Mouse (Mus musculus) T-helper 17 cell (primary cell): ENCODE measurements around the gene Fgf3.

Experiments used
- in situ Hi-C, 2 experiments: fragments of 300-600 bp; cut with MboI, MseI; formaldehyde crosslinking; loops; 1 replicate in 1 of 2; 2 replicates in 1 of 2; pipeline ENCODE4 v1.15.1; 2025; ENCODE audit warnings: high pct_unique_total_duplicates in 2 of 2

Gene Fgf3

GRCm38 (mm10) chr7:144857826-144858342 lies 20.0 kb downstream of the Fgf3 start:
- in situ Hi-C loops: no loop called here

GRCm38 (mm10) chr7:144858702-144859101 lies 20.8 kb downstream of the Fgf3 start:
- in situ Hi-C loops: no loop called here

DNA sequence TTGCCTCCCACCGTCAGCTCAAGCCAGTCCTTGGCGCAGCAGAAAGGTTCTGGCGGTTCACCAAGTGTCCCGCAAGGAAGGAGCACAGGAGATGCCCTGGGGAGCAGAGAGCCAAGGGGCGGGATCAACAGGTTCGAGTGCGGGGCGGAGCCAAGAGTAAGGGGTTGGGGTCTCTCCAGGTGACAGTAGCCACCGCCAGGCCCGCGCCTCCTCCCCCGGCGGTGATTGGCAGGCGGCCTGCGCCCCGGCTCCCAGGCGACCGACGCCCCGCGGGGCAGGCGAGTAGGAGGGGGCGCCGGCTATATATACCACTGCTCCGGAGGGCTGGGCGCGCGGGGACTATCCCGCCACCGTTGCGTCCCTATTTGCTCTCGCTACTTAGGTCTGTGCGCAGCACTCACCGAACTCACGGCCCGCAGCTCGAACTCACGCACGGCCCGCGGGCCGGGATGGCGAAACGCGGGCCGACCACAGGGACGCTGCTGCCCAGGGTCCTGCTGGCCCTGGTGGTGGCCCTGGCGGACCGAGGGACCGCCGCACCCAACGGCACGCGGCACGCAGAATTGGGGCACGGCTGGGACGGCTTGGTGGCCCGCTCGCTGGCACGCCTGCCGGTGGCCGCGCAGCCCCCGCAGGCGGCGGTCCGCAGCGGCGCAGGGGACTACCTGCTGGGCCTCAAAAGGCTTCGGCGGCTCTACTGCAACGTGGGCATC lies 23.3 kb downstream of the Fgf3 start:
- in situ Hi-C loops: no loop called here

- in situ Hi-C loops: no loop called here
Observed at GRCm38 (mm10) chr7:144861769-144862070, 23.8 kb downstream of the Fgf3 start.

- in situ Hi-C loops: no loop called here
Observed at GRCm38 (mm10) chr7:144862126-144862525, 24.2 kb downstream of the Fgf3 start.

- in situ Hi-C loops: no loop called here
Observed at GRCm38 (mm10) chr7:144862712-144863111, 24.8 kb downstream of the Fgf3 start.

GRCm38 (mm10) chr7:144863196-144863595 lies 25.3 kb downstream of the Fgf3 start:
- in situ Hi-C loops: no loop called here

DNA sequence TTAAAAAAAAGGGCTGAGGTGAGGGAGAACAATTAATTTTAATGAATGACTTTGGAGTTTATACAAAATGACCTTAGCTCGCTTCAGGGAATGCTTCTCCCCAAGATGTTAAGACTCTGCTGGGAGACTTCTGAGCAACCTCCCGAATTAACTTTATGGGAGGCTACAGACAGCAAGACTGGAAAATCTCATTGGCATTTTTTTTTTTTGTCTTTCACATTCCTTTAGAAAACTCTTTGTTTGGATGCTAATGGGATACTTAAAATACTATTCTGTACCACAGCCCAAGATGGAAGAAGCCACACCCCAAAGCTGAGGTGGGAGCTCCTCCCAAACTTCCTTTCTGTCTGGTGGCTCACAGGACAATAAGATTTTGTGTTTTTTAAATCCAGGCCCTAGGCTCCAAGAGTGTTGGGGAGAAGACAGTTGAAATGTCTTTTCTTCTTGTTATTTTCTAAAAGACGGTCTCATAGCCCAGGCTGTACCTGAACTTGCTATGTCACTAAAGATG lies 26.3 kb downstream of the Fgf3 start:
- in situ Hi-C loops: no loop called here

GRCm38 (mm10) chr7:144867161-144867560 lies 29.3 kb downstream of the Fgf3 start:
- in situ Hi-C loops: no loop called here

DNA sequence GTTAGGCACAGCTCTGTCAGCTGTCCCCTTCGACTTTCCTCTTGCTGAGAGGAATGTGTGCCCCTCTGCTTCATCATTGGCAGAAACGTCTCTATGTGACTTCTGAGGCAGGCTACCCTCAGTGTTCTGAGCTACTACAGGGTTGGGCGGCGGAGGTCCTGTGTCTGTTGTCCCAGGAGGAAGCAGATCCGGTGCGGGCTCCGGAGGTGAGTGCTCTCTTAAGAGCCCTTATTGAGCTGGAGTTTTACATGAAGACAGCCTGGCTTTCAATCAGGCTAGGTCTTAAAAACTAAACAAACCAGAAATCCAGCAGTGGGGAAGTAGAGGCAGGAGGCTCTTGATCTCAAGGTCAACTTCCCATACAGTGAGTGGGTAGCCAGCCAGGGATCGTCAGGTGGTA lies 29.7 kb downstream of the Fgf3 start:
- in situ Hi-C loops: no loop called here

DNA sequence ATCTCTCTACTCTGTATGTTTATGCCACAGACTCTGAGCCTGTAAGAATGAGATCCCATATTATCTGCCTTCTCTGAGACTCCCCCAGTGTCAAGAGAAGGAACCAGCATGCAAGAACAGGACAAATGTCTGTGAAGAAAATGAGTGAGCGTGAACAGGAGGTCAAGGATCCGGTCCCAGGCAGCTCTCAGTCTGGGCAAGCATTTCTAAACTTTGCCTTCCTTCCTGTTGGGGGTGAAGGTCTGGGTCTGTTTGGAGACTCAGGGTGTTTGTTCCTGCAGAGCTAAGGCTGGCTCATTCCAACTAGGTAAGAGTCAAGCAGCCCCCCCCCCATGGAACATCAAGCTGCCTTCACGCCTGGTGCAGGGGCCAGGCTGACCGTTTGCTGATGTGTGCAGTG lies 34.5 kb downstream of the Fgf3 start:
- in situ Hi-C loops: no loop called here

DNA sequence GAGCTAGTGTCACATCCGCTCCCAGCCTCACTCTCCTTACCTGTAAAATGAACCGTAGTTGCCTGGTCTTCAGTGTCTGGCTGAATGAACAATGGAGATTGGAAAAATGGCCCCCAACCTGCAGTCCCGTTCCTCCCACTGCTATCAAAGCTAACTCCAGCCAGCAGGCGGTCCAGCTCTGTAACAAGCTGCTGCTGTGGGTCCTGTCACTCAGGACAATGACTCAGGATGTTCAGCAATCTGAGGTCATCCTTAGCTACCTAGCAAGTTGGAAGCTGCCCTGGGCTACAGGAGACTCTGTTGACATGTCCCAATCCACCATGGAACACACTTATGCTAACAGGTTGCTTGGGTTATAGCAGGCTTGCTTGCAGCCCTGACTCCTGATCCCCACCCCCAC lies 35.3 kb downstream of the Fgf3 start:
- in situ Hi-C loops: no loop called here

DNA sequence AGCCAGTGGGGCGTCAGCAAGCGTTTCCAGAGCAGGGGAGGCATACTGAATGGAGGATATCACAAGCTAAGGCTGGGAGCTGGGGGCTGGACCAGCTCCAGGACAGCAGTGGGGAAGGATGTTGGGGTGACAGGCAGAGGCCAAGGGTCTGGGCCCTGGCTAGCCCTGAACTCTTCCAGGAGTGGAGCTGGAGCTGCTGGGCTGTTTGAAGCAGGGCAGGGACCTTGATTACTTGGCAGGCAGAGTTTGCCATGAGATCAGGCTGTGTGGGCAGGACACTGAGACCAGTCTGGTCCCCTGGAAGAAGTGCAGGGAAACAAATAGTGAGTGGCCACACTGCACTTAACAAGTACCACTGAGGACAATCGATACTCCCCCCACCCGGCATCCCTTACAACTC lies 36.3 kb downstream of the Fgf3 start:
- in situ Hi-C loops: no loop called here

DNA sequence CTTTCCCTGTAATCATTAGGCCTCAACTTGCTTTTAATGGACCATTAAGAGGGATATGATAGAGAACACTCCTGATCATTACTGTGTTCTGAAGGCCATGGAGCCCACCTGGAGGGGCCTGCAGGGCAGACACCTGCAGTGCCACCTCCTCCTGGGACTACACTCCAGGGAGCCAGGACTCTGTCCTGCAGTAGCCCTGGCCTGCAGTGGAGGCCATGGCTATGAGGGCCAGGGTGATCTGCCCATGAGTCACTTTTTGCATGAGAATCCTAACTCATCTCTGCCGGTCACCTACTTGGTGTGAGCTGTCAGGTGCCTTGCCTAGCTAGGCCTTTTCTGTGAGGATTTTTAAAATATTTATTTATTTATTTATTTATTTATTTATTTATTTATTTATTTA lies 40.5 kb downstream of the Fgf3 start:
- in situ Hi-C loops: no loop called here

DNA sequence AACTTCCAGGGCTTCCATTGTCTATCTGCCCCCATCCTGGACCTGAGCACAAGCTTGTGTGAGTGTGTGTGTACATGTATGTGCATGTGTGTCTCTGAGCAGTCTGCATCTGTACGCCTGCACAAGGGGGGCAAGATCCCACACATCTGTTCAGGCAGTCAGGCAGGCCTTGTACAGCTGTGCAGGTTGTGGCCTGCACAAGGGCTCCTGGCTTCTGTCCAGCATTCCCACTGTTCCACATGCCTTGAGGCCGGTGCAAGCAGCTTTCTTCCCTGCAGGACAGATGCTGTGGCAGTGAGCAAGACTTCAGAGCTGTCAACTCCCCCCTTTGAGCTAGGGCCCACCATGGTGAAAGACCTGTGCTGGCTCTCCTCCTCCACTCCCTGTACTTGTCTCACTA lies 45.2 kb downstream of the Fgf3 start:
- in situ Hi-C loops: no loop called here

GRCm38 (mm10) chr7:144887672-144888071 lies 49.8 kb downstream of the Fgf3 start:
- in situ Hi-C loops: no loop called here

- in situ Hi-C loops: no loop called here
Observed at GRCm38 (mm10) chr7:144888564-144889299, 50.8 kb downstream of the Fgf3 start.

- in situ Hi-C loops: loop anchor here (5.0 kb wide), 2 partner anchors 103 to 313 kb away; no protein-coding TSS in a partner anchor
Observed at GRCm38 (mm10) chr7:144890661-144891060, 52.8 kb downstream of the Fgf3 start.

GRCm38 (mm10) chr7:144891863-144892262 lies 54.0 kb downstream of the Fgf3 start:
- in situ Hi-C loops: loop anchor here (5.0 kb wide), 2 partner anchors 105 to 315 kb away; no protein-coding TSS in a partner anchor

DNA sequence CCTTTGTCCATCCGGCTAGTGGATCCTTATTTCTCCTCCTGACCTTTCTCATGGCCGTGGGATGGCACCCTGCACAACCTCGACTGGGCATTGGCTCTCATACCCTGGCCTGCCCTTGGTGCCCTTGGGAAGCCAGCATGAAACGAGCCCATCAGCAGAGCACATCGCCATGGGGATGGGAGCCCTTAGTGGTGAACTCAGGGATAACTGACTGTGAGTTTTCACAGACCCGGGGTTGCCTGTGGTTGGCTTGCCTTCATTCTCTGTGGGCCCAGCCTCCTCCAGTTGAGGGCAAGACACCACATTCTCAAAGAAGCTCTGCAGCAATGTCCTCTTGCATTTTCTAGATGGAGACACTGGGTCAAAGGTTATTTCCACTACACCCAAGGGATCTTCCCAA lies 54.4 kb downstream of the Fgf3 start:
- in situ Hi-C loops: loop anchor here (5.0 kb wide), 2 partner anchors 105 to 315 kb away; no protein-coding TSS in a partner anchor
